Mouse (Mus musculus): ENCODE data around the gene Atrnl1. TPM values are rescaled to one million over a fixed set of nuclear protein-coding genes. Genes with fewer than 3 reads are reported as not detected.

Atrnl1 gene
- polyA plus RNA-seq, 1 experiment from 2014 or later, result 2.6 TPM

GRCm38 (mm10) chr19:57585231-57585792 is 25.5 kb upstream of the Atrnl1 start:
- H3K27me3 ChIP-seq (ENCODE audit: control insufficient read depth, insufficient read depth, low read length), result no peaks in the 10 kb centered on the region

GRCm38 (mm10) chr19:57586172-57586571 is 24.7 kb upstream of the Atrnl1 start:
- 15% methylated on average over 10 of the region's 10 CpGs for WGBS
- H3K9me3 ChIP-seq (replicated peaks; ENCODE audit: control insufficient read depth, low read length), result no peaks in the 10 kb centered on the region
- H3K4me3 ChIP-seq (ENCODE audit: low read length), result no peak overlapping the region
- no peaks in the 10 kb centered on the region for H3K36me3 ChIP-seq (ENCODE audit: control insufficient read depth, insufficient read depth)
- ATAC-seq (replicated peaks; ENCODE audit: extremely low read depth, insufficient read depth, low FRiP score), result peak; percentile 49; the same call in 1 of the 2 replicates
- peaks cover 5% of the 10 kb centered on the region; the same call in 1 of the 2 replicates for H3K4me1 ChIP-seq (ENCODE audit: control insufficient read depth, insufficient read depth, low read length)
- peak overlapping the region; percentile 47 for H3K4me2 ChIP-seq (ENCODE audit: low read depth, low read length)
- no peak overlapping the region for H3K27ac ChIP-seq (ENCODE audit: low read length)
- H3K9ac ChIP-seq (ENCODE audit: low read length), result no peak overlapping the region
- H3K27me3 ChIP-seq (ENCODE audit: control insufficient read depth, insufficient read depth, low read length), result no peaks in the 10 kb centered on the region

More at GRCm38 (mm10) chr19:57585231-57585792, 25.5 kb upstream of the Atrnl1 start:
- WGBS, result 55% methylated on average over 4 of the region's 4 CpGs
- no peaks in the 10 kb centered on the region for H3K9me3 ChIP-seq (replicated peaks; ENCODE audit: control insufficient read depth, low read length)
- H3K27ac ChIP-seq (ENCODE audit: low read length), result no peak overlapping the region
- H3K9ac ChIP-seq (ENCODE audit: low read length), result no peak overlapping the region
- no peak overlapping the region for H3K4me3 ChIP-seq (ENCODE audit: low read length)
- peaks cover 5% of the 10 kb centered on the region; the same call in 1 of the 2 replicates for H3K4me1 ChIP-seq (ENCODE audit: control insufficient read depth, insufficient read depth, low read length)
- H3K4me2 ChIP-seq (ENCODE audit: low read depth, low read length), result no peak overlapping the region
- ATAC-seq (replicated peaks; ENCODE audit: extremely low read depth, insufficient read depth, low FRiP score), result no peak
- H3K36me3 ChIP-seq (ENCODE audit: control insufficient read depth, insufficient read depth), result no peaks in the 10 kb centered on the region

GRCm38 (mm10) chr19:57589516-57589915 is 21.3 kb upstream of the Atrnl1 start:
- Histone ChIP-seq H3K4me3 (ENCODE audit: low read length) (no peak overlapping the region), H3K9me3 (replicated peaks; ENCODE audit: control insufficient read depth, low read length) (no peaks in the 10 kb centered on the region), H3K36me3 (ENCODE audit: control insufficient read depth, insufficient read depth) (no peaks in the 10 kb centered on the region), H3K4me2 (ENCODE audit: low read depth, low read length) (no peak overlapping the region), H3K4me1 (ENCODE audit: control insufficient read depth, insufficient read depth, low read length) (peaks cover 5% of the 10 kb centered on the region; the same call in 1 of the 2 replicates), H3K27me3 (ENCODE audit: control insufficient read depth, insufficient read depth, low read length) (no peaks in the 10 kb centered on the region), H3K9ac (ENCODE audit: low read length) (no peak overlapping the region), H3K27ac (ENCODE audit: low read length) (no peak overlapping the region)
- no peak for ATAC-seq (replicated peaks; ENCODE audit: extremely low read depth, insufficient read depth, low FRiP score)
- WGBS, result 63% methylated on average over 9 of the region's 9 CpGs

- Histone ChIP-seq H3K27ac (ENCODE audit: low read length) (no peak overlapping the region), H3K36me3 (ENCODE audit: control insufficient read depth, insufficient read depth) (no peaks in the 10 kb centered on the region), H3K4me1 (ENCODE audit: control insufficient read depth, insufficient read depth, low read length) (peaks cover 3% of the 10 kb centered on the region; the same call in 1 of the 2 replicates), H3K4me3 (ENCODE audit: low read length) (no peak overlapping the region), H3K4me2 (ENCODE audit: low read depth, low read length) (no peak overlapping the region), H3K9me3 (replicated peaks; ENCODE audit: control insufficient read depth, low read length) (no peaks in the 10 kb centered on the region), H3K9ac (ENCODE audit: low read length) (no peak overlapping the region), H3K27me3 (ENCODE audit: control insufficient read depth, insufficient read depth, low read length) (no peaks in the 10 kb centered on the region)
- WGBS, result 76% methylated on average over 5 of the region's 5 CpGs
- no peak for ATAC-seq (replicated peaks; ENCODE audit: extremely low read depth, insufficient read depth, low FRiP score)
Measured at GRCm38 (mm10) chr19:57590895-57591294, 19.9 kb upstream of the Atrnl1 start.

GRCm38 (mm10) chr19:57591631-57592030 is 19.2 kb upstream of the Atrnl1 start:
- ATAC-seq (replicated peaks; ENCODE audit: extremely low read depth, insufficient read depth, low FRiP score), result no peak
- Histone ChIP-seq H3K9ac (ENCODE audit: low read length) (no peak overlapping the region), H3K4me1 (ENCODE audit: control insufficient read depth, insufficient read depth, low read length) (no peaks in the 10 kb centered on the region), H3K9me3 (replicated peaks; ENCODE audit: control insufficient read depth, low read length) (no peaks in the 10 kb centered on the region), H3K4me3 (ENCODE audit: low read length) (no peak overlapping the region), H3K36me3 (ENCODE audit: control insufficient read depth, insufficient read depth) (no peaks in the 10 kb centered on the region), H3K4me2 (ENCODE audit: low read depth, low read length) (no peak overlapping the region), H3K27me3 (ENCODE audit: control insufficient read depth, insufficient read depth, low read length) (no peaks in the 10 kb centered on the region), H3K27ac (ENCODE audit: low read length) (no peak overlapping the region)
- WGBS, result 75% methylated on average over 10 of the region's 10 CpGs

- Histone ChIP-seq H3K27me3 (ENCODE audit: control insufficient read depth, insufficient read depth, low read length) (no peaks in the 10 kb centered on the region), H3K9ac (ENCODE audit: low read length) (no peak overlapping the region), H3K4me1 (ENCODE audit: control insufficient read depth, insufficient read depth, low read length) (no peaks in the 10 kb centered on the region), H3K27ac (ENCODE audit: low read length) (no peak overlapping the region), H3K9me3 (replicated peaks; ENCODE audit: control insufficient read depth, low read length) (no peaks in the 10 kb centered on the region), H3K4me3 (ENCODE audit: low read length) (no peak overlapping the region), H3K36me3 (ENCODE audit: control insufficient read depth, insufficient read depth) (no peaks in the 10 kb centered on the region), H3K4me2 (ENCODE audit: low read depth, low read length) (no peak overlapping the region)
- no peak for ATAC-seq (replicated peaks; ENCODE audit: extremely low read depth, insufficient read depth, low FRiP score)
- 76% methylated on average over 2 of the region's 2 CpGs for WGBS
Measured at GRCm38 (mm10) chr19:57592355-57592754, 18.5 kb upstream of the Atrnl1 start.

- no peak overlapping the region for H3K27ac ChIP-seq (ENCODE audit: low read length)
- ATAC-seq (replicated peaks; ENCODE audit: extremely low read depth, insufficient read depth, low FRiP score), result no peak
Measured at GRCm38 (mm10) chr19:57599126-57599525, 11.7 kb upstream of the Atrnl1 start.

GRCm38 (mm10) chr19:57600233-57600929 is 10.5 kb upstream of the Atrnl1 start:
- Histone ChIP-seq H3K4me3 (ENCODE audit: low read length) (no peak overlapping the region), H3K4me2 (ENCODE audit: low read depth, low read length) (no peak overlapping the region), H3K4me1 (ENCODE audit: control insufficient read depth, insufficient read depth, low read length) (peaks cover 2% of the 10 kb centered on the region; the same call in 1 of the 2 replicates), H3K27ac (ENCODE audit: low read length) (no peak overlapping the region), H3K27me3 (ENCODE audit: control insufficient read depth, insufficient read depth, low read length) (no peaks in the 10 kb centered on the region), H3K9ac (ENCODE audit: low read length) (no peak overlapping the region), H3K36me3 (ENCODE audit: control insufficient read depth, insufficient read depth) (no peaks in the 10 kb centered on the region), H3K9me3 (replicated peaks; ENCODE audit: control insufficient read depth, low read length) (0 out of 2 replicates have a peak, but pooled peaks cover 2% of the 10 kb centered on the region)
- WGBS, result 56% methylated on average over 16 of the region's 16 CpGs
- no peak for ATAC-seq (replicated peaks; ENCODE audit: extremely low read depth, insufficient read depth, low FRiP score)

More at GRCm38 (mm10) chr19:57599126-57599525, 11.7 kb upstream of the Atrnl1 start:
- Histone ChIP-seq H3K27me3 (ENCODE audit: control insufficient read depth, insufficient read depth, low read length) (no peaks in the 10 kb centered on the region), H3K4me3 (ENCODE audit: low read length) (no peak overlapping the region), H3K4me2 (ENCODE audit: low read depth, low read length) (no peak overlapping the region), H3K36me3 (ENCODE audit: control insufficient read depth, insufficient read depth) (no peaks in the 10 kb centered on the region), H3K4me1 (ENCODE audit: control insufficient read depth, insufficient read depth, low read length) (peaks cover 2% of the 10 kb centered on the region; the same call in 1 of the 2 replicates), H3K9ac (ENCODE audit: low read length) (no peak overlapping the region), H3K9me3 (replicated peaks; ENCODE audit: control insufficient read depth, low read length) (no peaks in the 10 kb centered on the region)
- 76% methylated on average over 8 of the region's 8 CpGs for WGBS

- no peak overlapping the region for H3K4me3 ChIP-seq (ENCODE audit: low read length)
- H3K36me3 ChIP-seq (ENCODE audit: control insufficient read depth, insufficient read depth), result no peaks in the 10 kb centered on the region
- 90% methylated on average over 2 of the region's 2 CpGs for WGBS
- 0 out of 2 replicates have a peak, but pooled peaks cover 2% of the 10 kb centered on the region for H3K9me3 ChIP-seq (replicated peaks; ENCODE audit: control insufficient read depth, low read length)
- no peaks in the 10 kb centered on the region for H3K27me3 ChIP-seq (ENCODE audit: control insufficient read depth, insufficient read depth, low read length)
- H3K4me2 ChIP-seq (ENCODE audit: low read depth, low read length), result no peak overlapping the region
- H3K27ac ChIP-seq (ENCODE audit: low read length), result no peak overlapping the region
- peaks cover 2% of the 10 kb centered on the region; the same call in 1 of the 2 replicates for H3K4me1 ChIP-seq (ENCODE audit: control insufficient read depth, insufficient read depth, low read length)
- ATAC-seq (replicated peaks; ENCODE audit: extremely low read depth, insufficient read depth, low FRiP score), result no peak
- H3K9ac ChIP-seq (ENCODE audit: low read length), result no peak overlapping the region
Measured at GRCm38 (mm10) chr19:57600930-57601328, 9.9 kb upstream of the Atrnl1 start.
